Mouse (Mus musculus) bone marrow macrophage, adult 2 months (primary cell): ENCODE data around the gene Tas2r143.

Experiments
- CTCF ChIP-seq: IDR thresholded peaks from 2 replicates; pipeline ENCODE4 v1.5.1; 2012; ENCODE audit warnings: low read depth, mild to moderate bottlenecking, low read length, moderate library complexity
- POLR2A ChIP-seq: IDR thresholded peaks from 2 replicates; pipeline ENCODE4 v1.6.1; 2012; ENCODE audit warnings: mild to moderate bottlenecking, low read depth, low read length, borderline replicate concordance

DNA sequence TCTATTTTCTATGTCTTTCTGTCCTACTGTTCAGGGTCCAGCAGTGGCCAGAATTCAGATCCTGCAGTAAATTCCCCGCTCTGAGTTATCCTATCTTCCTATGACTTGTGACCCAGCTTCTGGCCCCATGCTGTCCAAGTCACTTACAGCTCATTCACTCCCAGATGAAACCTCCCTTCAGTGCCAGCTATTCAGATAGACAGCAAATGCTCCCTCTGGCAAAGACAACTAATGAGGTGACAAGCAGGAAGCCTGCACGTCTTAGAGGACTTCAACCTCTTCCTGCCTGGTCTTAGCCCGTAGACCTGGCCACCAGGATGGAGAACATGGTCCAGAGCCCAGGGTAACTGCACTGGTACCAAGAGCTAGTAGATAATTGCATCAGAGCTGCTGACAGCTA, 37.1 kb upstream of the Tas2r143 start:
- no peak for TF ChIP-seq CTCF
- TF ChIP-seq POLR2A: no peak
